Mouse (Mus musculus) CD4-positive naive resting alpha-beta T cell, adult 57 days (primary cell): ENCODE results near the gene Rpl13. TPM values are rescaled to one million over a fixed set of nuclear protein-coding genes. Genes with fewer than 3 reads are reported as not detected.

Experiments used
- total RNA-seq: library from RNA; stranded (reverse); gene quantifications from one replicate; pipeline ENCODE4 v1.2.4, GENCODE M21; 2023

The Rpl13 gene
- 1,857 TPM for total RNA-seq

GRCm38 (mm10) chr8:123101735-123102685 is at the start of gene Rpl13:
Gene Rpl13 (plus strand): TSS chr8:123102350.

GRCm38 (mm10) chr8:123062721-123063120 is 39.4 kb upstream of the Rpl13 start, which contains the start of gene Spg7:
Gene Spg7 (plus strand): TSS chr8:123062942.

GRCm38 (mm10) chr8:123117127-123117731 is 15.1 kb downstream of the Rpl13 start, which contains the start of gene Cpne7:
Gene Cpne7 (plus strand): TSS chr8:123117374.

Other genes with a start within 250 kb of the Rpl13 start
- gene Ankrd11, start 60.1 kb upstream of the Rpl13 start, total RNA-seq, result 332 TPM
- gene Spg7, start 39.4 kb upstream of the Rpl13 start, total RNA-seq, result 81.7 TPM
- 0.38 TPM for gene Cpne7, start 15.0 kb downstream of the Rpl13 start, total RNA-seq
- not detected for gene Sult5a1, start 56.0 kb downstream of the Rpl13 start, total RNA-seq
- gene Dpep1, start 83.9 kb downstream of the Rpl13 start, total RNA-seq, result not detected
- gene Chmp1a, start 110.4 kb downstream of the Rpl13 start, total RNA-seq, result 74.4 TPM
- gene Spata33, start 110.5 kb downstream of the Rpl13 start, total RNA-seq, result not detected
- 52.6 TPM for gene Cdk10, start 122.5 kb downstream of the Rpl13 start, total RNA-seq
- gene Spata2l, start 133.9 kb downstream of the Rpl13 start, total RNA-seq, result 14.5 TPM
- 27.6 TPM for gene Zfp276, start 151.8 kb downstream of the Rpl13 start, total RNA-seq
- gene Vps9d1, start 152.0 kb downstream of the Rpl13 start, total RNA-seq, result 31.1 TPM
- gene Fanca, start 216.2 kb downstream of the Rpl13 start, total RNA-seq, result 10.3 TPM
- not detected for gene Spire2, start 230.4 kb downstream of the Rpl13 start, total RNA-seq